Mouse (Mus musculus) forebrain, embryonic 10.5 days (tissue): ENCODE measurements around the gene Tmem87b. TPM values are rescaled to one million over a fixed set of nuclear protein-coding genes. Genes with fewer than 3 reads are reported as not detected.

Experiments
- DNase-seq: peaks from one replicate; pipeline ENCODE4 v3.0.0-alpha.2; 2017; ENCODE audit warnings: low spot score; ENCODE audit errors: extremely low spot score
- H3K27ac ChIP-seq: fragments of 300-500 bp; sonication (generic); 2 replicates; pipeline ENCODE4 v1.5.1; 2016; ENCODE audit warnings: mild to moderate bottlenecking
- H3K27me3 ChIP-seq: fragments of 300-500 bp; sonication (generic); 2 replicates; pipeline ENCODE4 v1.6.1; 2016; ENCODE audit warnings: mild to moderate bottlenecking; ENCODE audit not compliant: poor library complexity, severe bottlenecking
- H3K36me3 ChIP-seq: fragments of 300-500 bp; sonication (generic); replicated peaks from 2 replicates; pipeline ENCODE4 v1.6.1; 2016; ENCODE audit warnings: mild to moderate bottlenecking, moderate library complexity
- H3K4me1 ChIP-seq: fragments of 300-500 bp; sonication (generic); 2 replicates; pipeline ENCODE4 v1.6.1; 2016
- H3K4me3 ChIP-seq: fragments of 300-500 bp; sonication (generic); 2 replicates; pipeline ENCODE4 v1.5.1; 2016; ENCODE audit warnings: mild to moderate bottlenecking, moderate library complexity
- H3K9me3 ChIP-seq: fragments of 300-500 bp; sonication (generic); 2 replicates; pipeline ENCODE4 v1.6.1; 2016; ENCODE audit warnings: mild to moderate bottlenecking, moderate library complexity
- WGBS: fragments of 180-500 bp; shearing (Covaris S2); methylation state at CpG from one replicate; pipeline ENCODE4 v1.1.7; 2016; 5-methylcytosine and 5-hydroxymethylcytosine counted together
- polyA plus RNA-seq: library from polyadenylated mRNA; unstranded; fragments of >200 nt; fragmentation: Nextera tagmentation; extraction: Ambion mirVana; gene quantifications from 2 replicates; pipeline ENCODE4 v1.2.1, GENCODE M21; 2016

Gene Tmem87b
- polyA plus RNA-seq, 1 experiment from 2014 or later = 24.7 TPM

GRCm38 (mm10) chr2:128790875-128791614 is 26.9 kb upstream of the Tmem87b start:
- Histone ChIP-seq H3K36me3 (peaks cover 18% of the 10 kb centered on the region), H3K4me3 (no peak overlapping the region), H3K4me1 (peaks cover 18% of the 10 kb centered on the region), H3K27ac (no peak overlapping the region), H3K9me3 (no peaks in the 10 kb centered on the region), H3K27me3 (no peaks in the 10 kb centered on the region)
- DNase-seq = no peak
- 89% methylated on average over 11 of the region's 11 CpGs for WGBS

- Histone ChIP-seq H3K27ac (no peak overlapping the region), H3K36me3 (peaks cover 20% of the 10 kb centered on the region), H3K9me3 (no peaks in the 10 kb centered on the region), H3K4me1 (peaks cover 14% of the 10 kb centered on the region), H3K27me3 (no peaks in the 10 kb centered on the region), H3K4me3 (no peak overlapping the region)
- WGBS = 73% methylated on average over 6 of the region's 6 CpGs
- no peak for DNase-seq
These were observed 24.0 kb upstream of the Tmem87b start for GRCm38 (mm10) chr2:128793958-128794357.

DNA sequence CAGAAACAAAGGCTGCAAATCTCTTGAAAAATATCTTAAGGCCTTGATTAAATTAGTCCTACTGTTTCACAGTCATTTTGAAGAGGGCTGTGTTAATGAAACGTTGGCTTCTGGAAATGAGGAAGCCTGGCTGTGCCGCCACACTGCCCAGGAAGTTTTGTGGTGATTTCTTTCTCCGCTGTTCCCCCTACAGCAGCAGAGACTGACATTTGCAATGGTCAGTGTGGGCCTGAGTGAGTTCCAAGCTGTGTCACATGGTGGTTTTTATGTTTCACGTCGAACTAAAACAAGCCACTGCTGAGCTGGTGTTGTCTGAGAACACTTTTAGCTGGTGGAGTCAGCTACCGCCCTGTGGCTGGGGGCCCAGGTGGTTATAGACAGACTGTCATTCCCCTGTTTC is 21.5 kb upstream of the Tmem87b start:
- Histone ChIP-seq H3K4me3 (no peak overlapping the region), H3K36me3 (peaks cover 35% of the 10 kb centered on the region), H3K27me3 (no peaks in the 10 kb centered on the region), H3K9me3 (no peaks in the 10 kb centered on the region), H3K4me1 (peaks cover 14% of the 10 kb centered on the region), H3K27ac (no peak overlapping the region)
- 76% methylated on average over 6 of the region's 6 CpGs for WGBS
- DNase-seq = no peak

- no peak for DNase-seq
These were observed 14.5 kb upstream of the Tmem87b start for GRCm38 (mm10) chr2:128803441-128803840.

GRCm38 (mm10) chr2:128805341-128805740 is 12.6 kb upstream of the Tmem87b start:
- H3K4me3 ChIP-seq = no peak overlapping the region
- H3K36me3 ChIP-seq = peaks cover 16% of the 10 kb centered on the region
- H3K27ac ChIP-seq = no peak overlapping the region
- WGBS = 80% methylated on average over 4 of the region's 4 CpGs
- no peaks in the 10 kb centered on the region for H3K4me1 ChIP-seq
- no peaks in the 10 kb centered on the region for H3K9me3 ChIP-seq
- DNase-seq = no peak
- H3K27me3 ChIP-seq = no peaks in the 10 kb centered on the region

More at GRCm38 (mm10) chr2:128803441-128803840, 14.5 kb upstream of the Tmem87b start:
- Histone ChIP-seq H3K27ac (no peak overlapping the region), H3K4me3 (no peak overlapping the region), H3K27me3 (no peaks in the 10 kb centered on the region), H3K4me1 (no peaks in the 10 kb centered on the region), H3K9me3 (no peaks in the 10 kb centered on the region), H3K36me3 (peaks cover 25% of the 10 kb centered on the region)
- WGBS = 92% methylated on average over 4 of the region's 4 CpGs

DNA sequence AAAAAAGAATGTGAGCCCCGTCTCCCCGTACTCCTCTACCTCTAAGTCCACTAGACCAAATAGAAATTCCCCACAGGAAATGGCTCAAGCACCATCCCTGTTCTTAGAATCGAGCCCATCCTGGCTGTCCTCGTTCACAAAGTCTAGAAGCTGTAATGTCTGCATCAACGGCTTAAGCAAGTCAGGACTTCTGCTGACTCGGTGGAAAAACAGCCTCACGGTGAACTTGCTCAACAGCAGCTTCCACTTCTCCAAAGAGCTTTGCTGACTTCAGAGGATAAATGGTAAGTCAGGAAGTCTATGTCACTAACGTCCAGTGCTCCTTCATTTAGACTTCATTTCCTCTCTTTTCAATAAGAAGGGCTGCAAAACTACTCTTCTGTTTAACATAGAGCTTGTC is 11.4 kb upstream of the Tmem87b start:
- H3K4me3 ChIP-seq = no peak overlapping the region
- WGBS = 82% methylated on average over 8 of the region's 8 CpGs
- peaks cover 8% of the 10 kb centered on the region for H3K36me3 ChIP-seq
- DNase-seq = no peak
- H3K27ac ChIP-seq = no peak overlapping the region
- H3K9me3 ChIP-seq = no peaks in the 10 kb centered on the region
- no peaks in the 10 kb centered on the region for H3K27me3 ChIP-seq
- no peaks in the 10 kb centered on the region for H3K4me1 ChIP-seq

DNA sequence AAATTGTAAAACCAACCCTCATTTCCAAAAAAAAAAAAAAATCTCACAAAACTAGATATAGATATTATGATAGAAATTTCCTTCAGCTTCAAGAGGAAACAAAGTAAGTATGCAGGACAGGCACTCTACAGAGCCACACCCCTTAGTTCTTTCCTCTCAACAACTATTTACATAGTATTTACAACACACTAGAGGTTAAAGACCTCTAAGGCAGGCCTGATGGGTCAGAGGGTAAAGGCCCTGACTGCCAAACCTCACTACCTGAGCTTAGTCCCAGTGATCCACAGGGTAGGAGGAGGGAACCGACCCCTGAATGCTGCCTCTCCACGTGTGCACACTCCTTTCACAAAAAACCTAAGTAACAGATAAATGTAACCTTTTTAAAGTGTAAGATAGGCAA is 5.2 kb upstream of the Tmem87b start:
- H3K9me3 ChIP-seq = no peaks in the 10 kb centered on the region
- no peak for DNase-seq
- 29% methylated on average over 2 of the region's 2 CpGs for WGBS
- H3K4me1 ChIP-seq = peaks cover 10% of the 10 kb centered on the region
- H3K36me3 ChIP-seq = no peaks in the 10 kb centered on the region
- no peak overlapping the region for H3K4me3 ChIP-seq
- no peaks in the 10 kb centered on the region for H3K27me3 ChIP-seq
- no peak overlapping the region for H3K27ac ChIP-seq

- Histone ChIP-seq H3K36me3 (no peaks in the 10 kb centered on the region), H3K4me3 (no peak overlapping the region), H3K9me3 (no peaks in the 10 kb centered on the region), H3K4me1 (peaks cover 21% of the 10 kb centered on the region), H3K27me3 (no peaks in the 10 kb centered on the region), H3K27ac (no peak overlapping the region)
- no peak for DNase-seq
- WGBS = 90% methylated on average over 1 of the region's 1 CpGs
These were observed 1.6 kb upstream of the Tmem87b start for GRCm38 (mm10) chr2:128816311-128816710.

DNA sequence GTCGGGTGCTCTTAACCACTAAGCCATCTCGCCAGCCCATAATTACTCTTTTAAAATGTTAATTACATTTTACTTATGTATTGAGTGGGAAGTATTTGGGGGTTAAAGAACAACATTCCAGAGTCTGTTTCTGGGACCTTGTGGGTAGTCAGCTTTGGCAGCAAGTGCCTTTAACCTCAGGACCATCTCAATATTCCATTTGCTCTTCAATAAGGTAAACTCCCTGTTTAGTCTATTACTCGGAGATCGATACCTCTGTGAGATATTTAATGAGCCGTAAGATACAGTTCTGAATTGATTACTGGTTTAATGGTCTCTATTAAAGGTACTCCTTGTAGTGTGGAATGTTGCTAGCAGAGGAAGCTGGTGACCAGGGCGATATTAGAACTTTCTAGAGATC is 1.0 kb upstream of the Tmem87b start:
- Histone ChIP-seq H3K4me3 (peak overlapping the region; percentile 75), H3K27ac (no peak overlapping the region), H3K36me3 (no peaks in the 10 kb centered on the region), H3K27me3 (no peaks in the 10 kb centered on the region), H3K9me3 (no peaks in the 10 kb centered on the region), H3K4me1 (peaks cover 21% of the 10 kb centered on the region)
- DNase-seq = no peak
- WGBS = 49% methylated on average over 6 of the region's 6 CpGs

DNA sequence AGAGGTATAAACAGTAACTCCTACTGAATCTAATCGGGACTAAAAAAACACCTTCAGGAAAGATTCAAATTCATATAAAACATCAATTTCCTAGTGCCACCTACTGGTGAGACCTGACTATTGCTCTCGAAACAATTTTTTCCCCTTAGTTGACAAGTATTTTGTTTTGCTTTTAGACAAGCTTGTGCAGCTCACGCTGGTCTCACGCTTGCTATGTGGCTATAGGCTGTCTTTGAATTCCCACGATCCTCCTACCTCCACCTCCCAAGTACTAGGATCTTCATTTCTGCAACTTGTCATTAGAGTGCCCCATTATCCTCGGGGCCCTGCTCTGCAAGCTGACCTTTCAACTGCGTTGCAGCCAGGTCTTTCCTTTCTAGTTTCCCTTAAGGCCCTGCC is 532 bp upstream of the Tmem87b start:
- no peak for DNase-seq
- peak overlapping the region; percentile 94 for H3K27ac ChIP-seq
- peaks cover 21% of the 10 kb centered on the region for H3K4me1 ChIP-seq
- 0% methylated on average over 7 of the region's 7 CpGs for WGBS
- H3K9me3 ChIP-seq = no peaks in the 10 kb centered on the region
- no peaks in the 10 kb centered on the region for H3K36me3 ChIP-seq
- no peaks in the 10 kb centered on the region for H3K27me3 ChIP-seq
- peak overlapping the region; percentile 75 for H3K4me3 ChIP-seq

DNA sequence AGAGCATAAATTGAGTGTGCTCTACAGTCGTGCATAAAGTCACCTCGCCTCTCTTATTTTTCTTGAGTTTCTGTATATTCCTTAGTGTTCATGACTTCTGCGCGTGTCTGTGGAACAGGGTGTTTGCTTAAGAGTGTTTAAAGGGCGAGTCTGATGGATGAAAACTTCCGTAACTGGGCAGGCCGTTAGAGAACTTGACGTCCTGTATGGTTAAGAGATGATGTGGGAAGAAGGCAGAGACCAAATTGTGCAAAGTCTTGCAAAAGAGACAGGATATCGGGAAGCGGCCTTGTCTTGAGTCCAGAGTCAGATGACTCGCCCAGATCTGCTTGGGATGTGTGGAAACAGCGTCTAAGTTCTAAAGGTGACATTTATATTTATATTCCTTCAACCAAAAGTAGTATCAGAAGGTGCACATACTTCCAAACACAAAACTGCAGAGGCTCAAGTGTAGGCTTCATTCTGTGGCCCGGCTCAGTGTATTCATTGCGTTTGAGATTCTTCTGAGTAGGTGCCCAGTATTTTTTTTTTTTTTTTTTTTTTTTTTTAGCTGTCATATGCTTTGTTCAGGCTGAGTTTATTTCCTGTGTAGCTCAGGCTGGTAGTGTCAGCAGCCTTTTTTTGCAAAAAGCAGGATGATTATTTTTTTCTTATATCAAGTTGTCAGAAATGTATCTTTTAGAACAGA is 1.2 kb downstream of the Tmem87b start:
- Histone ChIP-seq H3K9me3 (no peaks in the 10 kb centered on the region), H3K36me3 (peaks cover 7% of the 10 kb centered on the region), H3K4me3 (peak overlapping the region; percentile 75), H3K4me1 (peaks cover 21% of the 10 kb centered on the region), H3K27ac (peak overlapping the region; percentile 94), H3K27me3 (no peaks in the 10 kb centered on the region)
- no peak for DNase-seq
- 29% methylated on average over 14 of the region's 14 CpGs for WGBS

DNA sequence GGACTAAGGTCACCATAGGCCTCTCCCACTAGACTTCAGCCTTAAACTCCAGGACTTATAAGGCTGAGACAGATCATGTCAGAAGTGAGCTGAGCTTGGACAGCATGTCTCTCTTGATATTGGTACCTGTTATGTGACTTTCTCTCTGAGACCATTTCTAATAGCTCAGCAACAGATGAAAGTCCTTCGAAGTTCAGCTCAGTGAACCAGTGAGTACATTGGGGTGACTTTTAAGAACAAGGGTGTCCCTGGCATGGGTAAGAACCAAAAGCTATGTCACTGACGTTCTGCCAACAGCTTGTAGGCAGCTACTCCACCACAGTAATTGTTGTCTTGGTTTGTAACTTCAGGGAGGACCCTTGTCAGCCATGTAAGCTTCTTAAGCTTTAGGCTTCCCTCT is 2.7 kb downstream of the Tmem87b start:
- Histone ChIP-seq H3K4me1 (peaks cover 17% of the 10 kb centered on the region), H3K27me3 (no peaks in the 10 kb centered on the region), H3K27ac (no peak overlapping the region), H3K36me3 (peaks cover 17% of the 10 kb centered on the region), H3K4me3 (no peak overlapping the region), H3K9me3 (no peaks in the 10 kb centered on the region)
- no peak for DNase-seq
- 92% methylated on average over 2 of the region's 2 CpGs for WGBS

- Histone ChIP-seq H3K27me3 (no peaks in the 10 kb centered on the region), H3K27ac (no peak overlapping the region), H3K36me3 (peaks cover 43% of the 10 kb centered on the region), H3K4me1 (peaks cover 9% of the 10 kb centered on the region), H3K4me3 (no peak overlapping the region), H3K9me3 (no peaks in the 10 kb centered on the region)
- DNase-seq = no peak
- 92% methylated on average over 5 of the region's 5 CpGs for WGBS
These were observed 6.0 kb downstream of the Tmem87b start for GRCm38 (mm10) chr2:128823893-128824292.
